Mouse (Mus musculus) left cerebral cortex, adult 11 months (tissue): ENCODE measurements around the gene Arl13b.

ENCODE experiments used
- DNase-seq: peaks from one replicate; pipeline ENCODE4 v3.0.0; 2022; ENCODE audit warnings: low spot score

Gene Arl13b

GRCm38 (mm10) chr16:62814491-62814890 lies 32.3 kb downstream of the Arl13b start, which contains the start of gene Stx19:
Stx19 (plus strand) TSS chr16:62814676.
- DNase-seq, result no peak

GRCm38 (mm10) chr16:62813790-62814189 lies 33.0 kb downstream of the Arl13b start:
- DNase-seq, result no peak

GRCm38 (mm10) chr16:62810855-62811254 lies 36.0 kb downstream of the Arl13b start:
- DNase-seq, result no peak

- DNase-seq, result no peak
Measured at GRCm38 (mm10) chr16:62807249-62807979, 39.4 kb downstream of the Arl13b start.

- DNase-seq, result no peak
Measured at GRCm38 (mm10) chr16:62804621-62805020, 42.2 kb downstream of the Arl13b start.

GRCm38 (mm10) chr16:62799839-62800238 lies 47.0 kb downstream of the Arl13b start:
- no peak for DNase-seq

- DNase-seq, result no peak
Measured at GRCm38 (mm10) chr16:62799426-62799825, 47.4 kb downstream of the Arl13b start.

- DNase-seq, result no peak
Measured at GRCm38 (mm10) chr16:62798808-62799207, 48.0 kb downstream of the Arl13b start.

- DNase-seq, result no peak
Measured at GRCm38 (mm10) chr16:62796608-62797007, 50.2 kb downstream of the Arl13b start.

GRCm38 (mm10) chr16:62786621-62787331 lies 60.1 kb downstream of the Arl13b start, which contains the start of gene Nsun3:
Nsun3 (minus strand) TSS chr16:62786818.
- DNase-seq, result peak; percentile 91

GRCm38 (mm10) chr16:62782229-62782628 lies 64.6 kb downstream of the Arl13b start:
- no peak for DNase-seq

- DNase-seq, result no peak
Measured at GRCm38 (mm10) chr16:62778282-62778681, 68.6 kb downstream of the Arl13b start.

GRCm38 (mm10) chr16:62776034-62776433 lies 70.8 kb downstream of the Arl13b start:
- no peak for DNase-seq

- no peak for DNase-seq
Measured at GRCm38 (mm10) chr16:62773462-62773861, 73.4 kb downstream of the Arl13b start.

GRCm38 (mm10) chr16:62758340-62758739 lies 88.5 kb downstream of the Arl13b start:
- no peak for DNase-seq

GRCm38 (mm10) chr16:62755307-62755706 lies 91.5 kb downstream of the Arl13b start:
- no peak for DNase-seq

GRCm38 (mm10) chr16:62753597-62753996 lies 93.2 kb downstream of the Arl13b start:
- no peak for DNase-seq

- no peak for DNase-seq
Measured at GRCm38 (mm10) chr16:62753079-62753478, 93.8 kb downstream of the Arl13b start.

- no peak for DNase-seq
Measured at GRCm38 (mm10) chr16:62745875-62746274, 101.0 kb downstream of the Arl13b start.
